Mouse (Mus musculus): Measurements from ENCODE around the gene Aplf.

- no peak for TF ChIP-seq MYOD1 (IDR thresholded peaks at IDR 0.05; ENCODE audit: control insufficient read depth in 1 of 3, insufficient read length in 2 of 3, low read depth in 2 of 3)
- no peak for TF ChIP-seq CEBPB (IDR thresholded peaks at IDR 0.05; ENCODE audit: insufficient read depth, poor library complexity, severe bottlenecking)
- TF ChIP-seq MAX (IDR thresholded peaks at IDR 0.05; ENCODE audit: low read depth) = no peak
Observed at GRCm38 (mm10) chr6:87651787-87652186, 20.2 kb downstream of the Aplf start.

All from myocyte (in vitro differentiated cells).